Mouse (Mus musculus) hindbrain, postnatal 0 days (tissue): Measurements from ENCODE around the gene Gm37240. TPM values are rescaled to one million over a fixed set of nuclear protein-coding genes. Genes with fewer than 3 reads are reported as not detected.

Experiments used
- ATAC-seq: fragments of 200-750 bp; cut with Nextera tagmentation; 2 replicates; pipeline ENCODE4 v1.8.0; 2017; ENCODE audit warnings: mild to moderate bottlenecking, moderate TSS enrichment, moderate library complexity
- DNase-seq: peaks from one replicate; pipeline ENCODE4 v3.0.0-alpha.2; 2015; ENCODE audit warnings: low spot score
- H3K27ac ChIP-seq: fragments of 300-500 bp; sonication (generic); 2 replicates; pipeline ENCODE4 v1.5.1; 2014; ENCODE audit warnings: mild to moderate bottlenecking
- H3K27me3 ChIP-seq: fragments of 300-500 bp; sonication (generic); 2 replicates; pipeline ENCODE4 v1.6.1; 2014; ENCODE audit warnings: low read length, mixed read lengths; ENCODE audit not compliant: insufficient read depth
- H3K36me3 ChIP-seq: fragments of 300-500 bp; sonication (generic); 2 replicates; pipeline ENCODE4 v1.6.1; 2014; ENCODE audit warnings: low read length, mixed read lengths; ENCODE audit not compliant: insufficient read depth
- H3K4me1 ChIP-seq: fragments of 300-500 bp; sonication (generic); 2 replicates; pipeline ENCODE4 v1.6.1; 2014; ENCODE audit warnings: antibody characterized with exemption, low read length, mixed read lengths; ENCODE audit not compliant: insufficient read depth
- H3K4me2 ChIP-seq: fragments of 300-500 bp; sonication (generic); 2 replicates; pipeline ENCODE4 v1.6.1; 2014; ENCODE audit warnings: low read depth, mild to moderate bottlenecking, low read length, moderate library complexity, mixed read lengths
- H3K4me3 ChIP-seq: fragments of 300-500 bp; sonication (generic); 2 replicates; pipeline ENCODE4 v1.5.1; 2014; ENCODE audit warnings: low read length
- H3K9ac ChIP-seq: fragments of 300-500 bp; sonication (generic); replicated peaks from 2 replicates; pipeline ENCODE4 v1.6.1; 2014; ENCODE audit warnings: mild to moderate bottlenecking, low read length, moderate library complexity, mixed read lengths
- H3K9me3 ChIP-seq: fragments of 300-500 bp; sonication (generic); 2 replicates; pipeline ENCODE4 v1.6.1; 2016; ENCODE audit warnings: low read length, mixed read lengths
- CTCF ChIP-seq: IDR thresholded peaks from 2 replicates; pipeline ENCODE4 v1.5.1; 2016; ENCODE audit warnings: antibody characterized with exemption, control low read depth, low read depth
- WGBS: fragments of 180-500 bp; shearing (Covaris S2); extraction: QIAGEN DNeasy Blood & Tissue Kit; methylation state at CpG from one replicate; pipeline ENCODE4 v1.1.7; 2014; 5-methylcytosine and 5-hydroxymethylcytosine counted together
- polyA plus RNA-seq: library from polyadenylated mRNA; unstranded; fragments of >200 nt; fragmentation: Nextera tagmentation; extraction: Ambion mirVana; gene quantifications from 2 replicates; pipeline ENCODE4 v1.2.1, GENCODE M21; 2015
- total RNA-seq: library from RNA; depleted of rRNA; stranded (reverse); fragments of >200 nt; gene quantifications from 2 replicates; pipeline ENCODE4 v1.2.3, GENCODE M21; 2014

Gene Gm37240
- total and polyA plus RNA-seq, 2 experiments from 2014 or later, result 1.5 TPM; not detected in 1

DNA sequence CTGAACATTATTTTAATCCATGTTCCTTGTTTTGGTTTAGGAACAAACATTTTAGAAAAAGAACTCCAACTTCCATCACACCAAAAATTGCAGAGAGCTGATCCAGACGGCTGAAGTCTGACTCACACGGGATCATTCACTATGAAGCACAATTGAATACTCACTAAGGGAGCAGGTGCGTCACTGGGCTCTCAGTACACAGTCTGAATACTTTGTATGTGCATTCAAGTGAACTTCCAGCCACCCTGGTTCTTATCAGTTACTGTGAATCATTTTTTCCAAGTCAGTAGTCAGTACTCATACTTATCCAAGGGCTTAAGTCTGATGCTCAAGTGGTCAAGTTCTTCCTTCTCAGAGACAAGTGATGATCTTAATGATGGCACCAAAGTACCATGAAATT is 530.9 kb downstream of the Gm37240 start:
- Histone ChIP-seq H3K4me2 (no peak overlapping the region), H3K4me1 (no peaks in the 10 kb centered on the region), H3K27ac (no peak overlapping the region), H3K27me3 (no peaks in the 10 kb centered on the region), H3K36me3 (no peaks in the 10 kb centered on the region), H3K9ac (no peak overlapping the region), H3K9me3 (no peaks in the 10 kb centered on the region), H3K4me3 (no peak overlapping the region)
- no peak for ATAC-seq
- 88% methylated on average over 3 of the region's 3 CpGs for WGBS
- no peak for DNase-seq
- no peak for TF ChIP-seq CTCF

DNA sequence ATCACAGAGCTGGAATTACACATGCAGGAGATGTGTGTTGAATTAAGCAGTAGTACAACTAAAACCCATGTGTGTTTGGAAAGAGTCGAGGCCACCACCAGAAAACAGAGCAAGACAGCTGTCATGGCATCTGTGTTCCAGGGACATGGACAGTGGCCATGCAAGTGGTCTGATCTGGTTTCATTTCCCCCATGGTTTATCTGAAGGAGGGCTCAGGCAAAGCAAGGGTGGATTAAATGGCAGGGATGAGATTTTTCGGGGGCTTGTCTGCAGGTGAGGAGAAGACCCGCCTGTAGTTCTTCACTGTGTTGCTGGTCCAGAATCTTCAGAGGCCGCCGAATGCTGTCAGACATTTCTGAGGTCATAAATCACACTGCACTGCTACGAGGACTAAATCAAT is 539.3 kb downstream of the Gm37240 start:
- no peak for ATAC-seq
- WGBS, result 75% methylated on average over 6 of the region's 6 CpGs
- no peak overlapping the region for H3K4me2 ChIP-seq

DNA sequence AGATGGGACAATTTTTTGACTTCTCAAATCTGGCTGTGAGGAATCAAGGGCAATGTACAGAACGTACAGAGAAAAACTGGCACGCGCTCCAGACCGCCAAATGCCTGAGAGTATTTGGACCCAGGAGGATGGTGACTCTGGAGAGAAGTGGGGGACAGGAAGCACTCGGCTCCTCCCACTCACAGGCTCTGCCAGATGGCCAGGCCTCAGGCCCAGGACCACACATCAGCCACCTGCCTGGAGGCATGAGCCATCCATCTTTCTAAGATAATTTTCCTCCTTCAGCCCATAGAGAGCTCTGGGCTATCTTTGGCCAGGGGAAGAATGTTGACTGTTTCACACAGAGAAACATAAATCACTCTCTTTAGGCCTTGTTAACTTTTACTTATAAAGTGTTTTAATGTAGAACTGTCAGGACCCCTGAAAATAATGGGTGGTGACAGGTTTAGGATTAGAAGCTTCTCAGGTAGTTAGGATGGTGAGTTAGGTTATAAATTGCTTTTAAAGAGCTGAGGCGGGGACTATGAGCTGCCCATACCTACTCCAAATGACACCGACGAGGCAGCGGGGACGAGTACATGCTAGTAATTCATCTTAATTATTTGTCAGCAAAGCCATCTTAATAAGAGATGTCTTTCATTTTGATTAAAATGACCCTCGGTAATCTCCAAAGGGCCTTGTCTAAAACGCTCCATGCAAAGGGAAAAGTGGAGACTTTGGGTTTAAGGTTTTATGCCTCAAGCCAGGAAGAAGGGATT is 546.0 kb downstream of the Gm37240 start:
- H3K9me3 ChIP-seq, result no peaks in the 10 kb centered on the region
- H3K4me3 ChIP-seq, result no peak overlapping the region
- H3K4me1 ChIP-seq, result 0 out of 2 replicates have a peak, but pooled peaks cover 10% of the 10 kb centered on the region
- no peak overlapping the region for H3K9ac ChIP-seq
- no peaks in the 10 kb centered on the region for H3K36me3 ChIP-seq
- H3K27me3 ChIP-seq, result no peaks in the 10 kb centered on the region
- H3K4me2 ChIP-seq, result no peak overlapping the region
- no peak for TF ChIP-seq CTCF
- 64% methylated on average over 12 of the region's 12 CpGs for WGBS
- ATAC-seq (0 out of 2 replicates have a peak, but pooled peaks have one; percentile 35), DNase-seq (peak; percentile 31)
- H3K27ac ChIP-seq, result no peak overlapping the region

More for the DNA sequence above, 539.3 kb downstream of the Gm37240 start:
- TF ChIP-seq CTCF, result no peak
- no peaks in the 10 kb centered on the region for H3K9me3 ChIP-seq
- no peak overlapping the region for H3K27ac ChIP-seq
- H3K36me3 ChIP-seq, result no peaks in the 10 kb centered on the region
- H3K9ac ChIP-seq, result no peak overlapping the region
- no peak for DNase-seq
- no peak overlapping the region for H3K4me3 ChIP-seq
- no peaks in the 10 kb centered on the region for H3K4me1 ChIP-seq
- no peaks in the 10 kb centered on the region for H3K27me3 ChIP-seq

DNA sequence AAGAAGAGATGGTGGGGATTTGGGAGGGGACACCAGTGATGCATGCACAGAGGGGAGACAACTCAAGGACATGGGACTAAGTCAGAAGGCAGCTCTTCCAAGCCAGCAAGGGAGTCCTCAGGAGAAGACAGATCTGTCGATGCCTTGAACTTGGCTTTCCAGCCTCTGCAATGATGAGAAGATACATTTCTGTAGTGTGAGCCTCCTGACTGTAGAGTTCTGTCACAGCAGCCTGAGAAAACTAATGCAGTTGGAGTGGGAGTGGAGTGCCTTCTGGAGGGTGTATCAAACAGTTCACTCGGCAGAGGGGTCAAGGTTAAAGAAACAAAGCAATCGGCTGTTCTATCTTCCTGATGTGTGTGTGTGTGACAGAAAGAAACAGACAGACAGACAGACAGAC is 546.8 kb downstream of the Gm37240 start:
- DNase-seq, result no peak
- 59% methylated on average over 3 of the region's 3 CpGs for WGBS
- TF ChIP-seq CTCF, result no peak
- Histone ChIP-seq H3K27ac (no peak overlapping the region), H3K9me3 (no peaks in the 10 kb centered on the region), H3K9ac (no peak overlapping the region), H3K4me2 (no peak overlapping the region), H3K4me1 (0 out of 2 replicates have a peak, but pooled peaks cover 10% of the 10 kb centered on the region), H3K27me3 (no peaks in the 10 kb centered on the region), H3K36me3 (no peaks in the 10 kb centered on the region), H3K4me3 (no peak overlapping the region)
- ATAC-seq, result no peak

DNA sequence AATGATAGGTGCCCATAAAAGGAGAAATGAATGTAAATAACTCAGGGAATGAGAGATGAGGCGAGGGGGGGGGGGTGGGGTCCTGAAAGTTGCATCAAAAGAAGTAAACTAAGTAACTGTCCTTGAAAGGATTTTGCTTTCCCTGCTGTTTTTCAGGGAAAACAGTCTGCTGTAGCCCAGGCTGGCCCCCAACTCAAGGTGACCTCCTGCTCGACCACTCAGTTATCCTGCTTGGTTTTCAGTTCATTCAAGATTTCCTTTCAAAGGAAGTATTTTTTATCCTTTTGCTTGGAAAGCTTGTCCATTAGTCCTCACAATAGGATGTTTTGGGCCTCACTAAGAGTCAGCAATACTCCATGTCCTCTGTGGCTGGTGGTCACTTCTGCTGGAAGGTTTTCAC is 547.4 kb downstream of the Gm37240 start:
- Histone ChIP-seq H3K27me3 (no peaks in the 10 kb centered on the region), H3K27ac (no peak overlapping the region), H3K4me1 (0 out of 2 replicates have a peak, but pooled peaks cover 10% of the 10 kb centered on the region), H3K9ac (no peak overlapping the region), H3K36me3 (no peaks in the 10 kb centered on the region), H3K9me3 (no peaks in the 10 kb centered on the region), H3K4me3 (no peak overlapping the region), H3K4me2 (no peak overlapping the region)
- 80% methylated on average over 2 of the region's 2 CpGs for WGBS
- no peak for TF ChIP-seq CTCF
- DNase-seq (no peak), ATAC-seq (no peak)

DNA sequence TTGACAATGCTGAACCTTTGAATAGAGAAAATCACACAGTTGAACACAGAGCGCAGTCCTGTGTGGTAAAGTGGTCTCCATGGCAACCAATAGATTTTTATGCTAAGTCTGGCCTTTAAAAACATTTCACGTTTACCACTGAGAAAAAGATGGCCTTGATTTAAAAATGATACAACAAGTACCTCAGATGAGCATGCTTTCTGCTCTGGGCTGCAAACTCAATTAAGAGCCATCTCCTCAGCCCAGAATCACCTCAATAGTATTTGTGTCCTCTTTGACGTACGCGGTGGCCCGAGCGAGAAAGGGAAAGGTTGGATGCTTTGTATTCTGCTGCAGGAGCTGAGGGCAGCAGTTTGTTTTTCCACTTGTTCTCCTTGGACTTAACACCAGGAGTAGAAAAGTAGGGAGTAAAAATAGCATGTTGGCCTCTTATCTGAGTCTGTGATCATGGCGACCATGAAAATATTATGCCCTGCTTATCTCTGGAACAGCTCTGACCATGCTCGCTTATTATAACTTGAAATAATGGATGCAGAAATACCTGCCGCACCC is 548.0 kb downstream of the Gm37240 start:
- H3K36me3 ChIP-seq, result no peaks in the 10 kb centered on the region
- WGBS, result 48% methylated on average over 10 of the region's 10 CpGs
- no peaks in the 10 kb centered on the region for H3K27me3 ChIP-seq
- DNase-seq, result peak; percentile 63
- no peaks in the 10 kb centered on the region for H3K9me3 ChIP-seq
- H3K4me1 ChIP-seq, result 0 out of 2 replicates have a peak, but pooled peaks cover 10% of the 10 kb centered on the region
- H3K4me3 ChIP-seq, result no peak overlapping the region
- H3K4me2 ChIP-seq, result no peak overlapping the region
- ATAC-seq, result 0 out of 2 replicates have a peak, but pooled peaks have one; percentile 40
- no peak for TF ChIP-seq CTCF
- no peak overlapping the region for H3K9ac ChIP-seq
- H3K27ac ChIP-seq, result no peak overlapping the region

DNA sequence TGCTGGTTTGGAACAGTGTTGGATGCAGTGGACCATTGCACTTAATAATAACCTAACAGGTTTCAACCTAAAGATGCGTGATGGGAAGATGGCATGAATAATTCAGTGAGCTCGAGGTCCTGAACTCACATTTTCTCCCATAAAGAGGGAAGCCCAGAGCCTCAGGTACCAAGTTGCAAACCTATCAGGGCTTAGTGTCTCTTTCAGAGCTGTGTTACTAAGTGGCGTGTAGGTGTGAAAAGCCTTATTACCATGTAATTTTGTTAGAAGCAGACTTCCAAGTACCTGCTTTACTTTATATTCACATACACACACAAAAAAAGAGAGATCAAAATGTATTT is 548.6 kb downstream of the Gm37240 start:
- no peak overlapping the region for H3K4me3 ChIP-seq
- no peaks in the 10 kb centered on the region for H3K27me3 ChIP-seq
- 0 out of 2 replicates have a peak, but pooled peaks cover 10% of the 10 kb centered on the region for H3K4me1 ChIP-seq
- TF ChIP-seq CTCF, result no peak
- no peaks in the 10 kb centered on the region for H3K36me3 ChIP-seq
- no peak overlapping the region for H3K27ac ChIP-seq
- DNase-seq (no peak), ATAC-seq (no peak)
- 44% methylated on average over 3 of the region's 3 CpGs for WGBS
- no peaks in the 10 kb centered on the region for H3K9me3 ChIP-seq
- H3K9ac ChIP-seq, result no peak overlapping the region
- no peak overlapping the region for H3K4me2 ChIP-seq
